Mouse (Mus musculus) small intestine, adult 2 months (tissue): ENCODE results near the gene Als2.
A peak's percentile ranks its signal among the peaks of the same experiment; 100 is the strongest.

Experiments used
- CTCF ChIP-seq: fragments of 200-500 bp; IDR thresholded peaks from 2 replicates; pipeline ENCODE4 v1.5.1; 2012; ENCODE audit warnings: low read depth, mild to moderate bottlenecking, control low read depth, inconsistent platforms, low read length, moderate library complexity, mixed read lengths; ENCODE audit not compliant: insufficient replicate concordance, insufficient read length; ENCODE audit errors: extremely low read depth
- POLR2A ChIP-seq: fragments of 200-500 bp; IDR thresholded peaks from 2 replicates; pipeline ENCODE4 v1.6.1; 2012; ENCODE audit warnings: low read depth, mild to moderate bottlenecking, control low read depth, inconsistent platforms, low read length, moderate library complexity

GRCm38 (mm10) chr1:59247602-59248001, 10.6 kb upstream of the Als2 start:
- TF ChIP-seq POLR2A = no peak
- TF ChIP-seq CTCF = peak; percentile 69; the same call in 1 of the 2 replicates
